Mouse (Mus musculus) fibroblast of lung, adult 2 months (primary cell): ENCODE measurements around the gene Hdhd3.
A peak's percentile ranks its signal among the peaks of the same experiment; 100 is the strongest.

Experiments used
- DNase-seq: peaks from one replicate; pipeline ENCODE4 v3.0.0-alpha.2; 2011; ENCODE audit warnings: low read depth

Gene Hdhd3

DNA sequence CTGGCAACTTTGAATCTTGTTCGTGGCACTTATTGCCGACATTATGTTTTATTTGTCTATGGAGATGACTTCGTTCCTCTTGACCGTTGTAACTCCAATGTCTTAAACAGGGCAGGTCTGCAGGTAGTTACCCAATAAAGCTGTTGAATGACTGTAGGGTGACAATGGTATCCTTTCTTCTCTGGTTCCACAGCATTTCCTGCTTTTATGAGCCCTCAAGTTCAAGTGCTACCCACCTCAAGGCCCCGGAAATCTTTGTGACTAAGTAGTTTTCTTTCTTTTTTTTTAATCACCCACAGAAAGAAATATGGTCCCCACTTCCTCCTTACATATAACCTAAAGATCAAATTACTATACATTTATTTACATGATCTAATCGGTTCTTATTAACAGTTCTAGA, 27.5 kb downstream of the Hdhd3 start:
- DNase-seq = no peak

GRCm38 (mm10) chr4:62475131-62475530, 28.1 kb downstream of the Hdhd3 start:
- DNase-seq = no peak

- DNase-seq = no peak
Measured at GRCm38 (mm10) chr4:62472071-62472470, 31.2 kb downstream of the Hdhd3 start.

GRCm38 (mm10) chr4:62470598-62471051, 32.6 kb downstream of the Hdhd3 start, which contains the start of gene Wdr31:
TSS of gene Wdr31 (minus strand) at chr4:62470896.
- peak; percentile 30 for DNase-seq

GRCm38 (mm10) chr4:62468158-62468557, 35.1 kb downstream of the Hdhd3 start:
- no peak for DNase-seq

DNA sequence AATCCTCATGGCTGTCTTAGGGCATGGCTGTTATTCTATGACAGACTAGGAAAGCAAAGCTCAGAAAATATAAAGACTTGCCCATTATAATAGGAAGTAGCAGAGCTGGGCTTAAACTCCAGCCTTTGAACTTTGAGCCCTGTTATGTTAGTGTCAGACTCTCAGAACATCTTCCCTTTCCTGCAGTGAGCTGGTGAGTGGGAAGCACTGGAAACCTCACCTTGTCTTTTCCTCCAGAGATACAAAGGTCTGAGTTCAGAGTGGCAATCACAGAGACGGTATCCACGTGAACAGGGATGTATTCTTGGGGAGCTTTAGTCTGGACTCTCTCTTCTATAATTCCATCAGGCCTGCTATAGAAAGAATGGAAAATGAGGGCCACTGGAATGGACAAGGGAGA, 40.1 kb downstream of the Hdhd3 start:
- DNase-seq = no peak

DNA sequence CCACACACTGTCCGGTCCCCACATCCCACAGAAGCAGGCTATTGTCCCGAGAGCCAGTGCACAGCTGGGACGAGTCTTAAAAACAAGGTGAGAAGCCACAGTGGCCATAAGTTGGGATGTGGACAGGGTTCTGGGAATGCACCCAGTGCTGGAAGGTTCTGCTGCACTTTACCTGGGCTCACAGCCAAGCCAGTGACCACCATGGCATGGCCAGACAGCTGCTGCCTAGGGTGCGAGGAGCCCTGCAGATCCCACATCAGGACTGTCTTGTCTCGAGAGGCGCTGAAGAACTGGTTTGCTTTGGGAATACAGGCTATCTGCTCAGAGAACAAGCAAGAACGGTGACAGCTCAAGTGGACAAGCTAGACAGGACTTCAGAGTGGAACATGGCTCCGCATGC, 42.9 kb downstream of the Hdhd3 start:
- no peak for DNase-seq

DNA sequence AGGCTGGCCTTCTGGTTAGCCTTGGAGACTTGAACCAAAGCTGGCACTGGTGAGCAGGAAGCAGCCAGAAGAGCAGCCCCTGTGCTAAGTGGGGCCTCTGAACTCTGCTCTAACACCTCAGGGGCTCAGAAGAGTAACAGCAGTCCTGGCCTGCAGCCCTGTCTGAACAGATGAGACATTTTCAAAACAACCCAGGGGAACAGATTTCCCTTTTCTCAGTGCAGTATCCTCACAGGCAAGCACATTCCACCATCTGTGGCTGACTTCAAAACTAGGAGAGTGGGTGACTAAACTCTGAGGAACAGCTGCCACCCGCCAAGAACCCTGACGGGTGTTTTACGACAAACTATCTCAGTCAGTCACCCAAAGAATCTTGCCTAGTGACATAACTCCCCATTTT, 44.2 kb downstream of the Hdhd3 start:
- DNase-seq = no peak

- DNase-seq = no peak
Measured at GRCm38 (mm10) chr4:62454995-62455394, 48.3 kb downstream of the Hdhd3 start.
